Mouse (Mus musculus) thymus, postnatal 4 days (tissue): ENCODE measurements around the gene Hoxa13.

Experiments used
- DNase-seq: peaks from one replicate; pipeline ENCODE4 v3.0.0; 2021

The Hoxa13 gene

DNA sequence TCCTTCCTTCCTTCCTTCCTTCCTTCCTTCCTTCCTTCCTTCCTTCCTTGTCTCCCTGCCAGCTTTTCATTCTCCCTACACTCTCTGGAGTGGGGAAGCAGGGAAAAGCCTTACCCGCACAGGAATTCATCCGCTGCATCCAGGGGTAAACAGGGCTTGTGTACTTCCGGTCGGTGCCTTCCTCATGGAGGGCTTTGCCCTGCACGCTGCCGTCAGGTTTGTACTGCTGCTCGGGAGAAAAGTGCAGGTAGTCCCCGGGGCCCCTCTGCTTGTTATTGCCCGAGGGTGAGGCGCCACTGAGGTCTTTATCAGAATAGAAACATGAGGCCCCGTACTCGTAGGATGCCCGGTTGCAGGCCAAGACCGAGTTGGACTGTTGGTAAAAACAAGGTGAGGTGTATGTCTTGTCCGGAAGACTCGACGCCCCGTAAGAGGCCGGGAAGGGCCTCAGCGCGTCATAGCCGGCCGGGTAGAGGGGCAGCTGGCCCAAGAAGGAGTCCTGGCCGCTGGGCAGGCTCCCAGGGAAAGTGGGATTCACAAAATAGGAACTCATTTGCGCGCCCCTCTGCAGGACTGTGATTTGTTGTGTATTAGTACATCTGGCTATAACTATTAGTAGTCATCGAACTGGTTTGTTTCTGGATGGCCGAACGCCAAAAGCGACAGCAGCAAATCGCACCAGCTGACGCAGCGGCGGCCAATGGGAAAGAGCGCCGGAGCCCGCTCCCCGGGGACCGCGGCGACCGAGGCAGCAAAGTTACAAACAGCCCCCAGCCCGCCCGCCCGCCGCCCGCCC, 52.4 kb downstream of the Hoxa13 start, which contains the start of gene Hoxa6:
Gene Hoxa6 (minus strand): TSS at position 651 of the 796 bp plus-strand sequence.
- no peak for DNase-seq
